Comparison of ENCODE assay signal across 8 mouse cellular contexts in genomic region chr17:57012245-57012795, GRCm38 (mm10). TPM values are rescaled to one million over a fixed set of nuclear protein-coding genes. Genes with fewer than 3 reads are reported as not detected.
DNase-seq lines count a peak whose midpoint lies in the region; ATAC-seq and TF ChIP-seq lines count a peak whose summit lies in the region.
"Had no signal": no experiment of that assay in that cellular context is flagged by ENCODE, and none has a peak within 500 bp of the region (broad histone marks: within the 10 kb centered on the region; RNA-seq: fewer than 3 reads in every experiment).

No protein-coding gene starts in this region.

- peaks cover 24% of the 10 kb centered on the region for H3K36me3 ChIP-seq in embryonic facial prominence, embryonic 13.5 days
- H3K36me3 ChIP-seq in intestine, embryonic 15.5 days, result peaks cover 8% of the 10 kb centered on the region; the same call in 1 of the 2 replicates
- peaks cover 10% of the 10 kb centered on the region for H3K36me3 ChIP-seq in neural tube, embryonic 12.5 days

- H3K27me3 ChIP-seq in embryonic facial prominence, embryonic 13.5 days, result no peaks in the 10 kb centered on the region
- no peaks in the 10 kb centered on the region for H3K27me3 ChIP-seq in intestine, embryonic 15.5 days (replicated peaks)
- H3K27me3 ChIP-seq in neural tube, embryonic 12.5 days (replicated peaks), result no peaks in the 10 kb centered on the region

- H3K9ac ChIP-seq in embryonic facial prominence, embryonic 13.5 days, result peak overlapping the region; percentile 83
- no peak overlapping the region; the same call in 1 of the 2 replicates for H3K9ac ChIP-seq in intestine, embryonic 15.5 days
- 0 out of 2 replicates have a peak overlapping the region, but pooled peaks have one; percentile 69 for H3K9ac ChIP-seq in neural tube, embryonic 12.5 days

- no peaks in the 10 kb centered on the region for H3K4me1 ChIP-seq in lung, adult 2 months (ENCODE audit: control insufficient read depth, insufficient read depth, low read length)
- H3K4me1 ChIP-seq in embryonic facial prominence, embryonic 13.5 days, result peaks cover 19% of the 10 kb centered on the region
- 0 out of 2 replicates have a peak, but pooled peaks cover 11% of the 10 kb centered on the region for H3K4me1 ChIP-seq in intestine, embryonic 15.5 days (replicated peaks)
- peaks cover 17% of the 10 kb centered on the region for H3K4me1 ChIP-seq in neural tube, embryonic 12.5 days

- H3K4me2 ChIP-seq in embryonic facial prominence, embryonic 13.5 days, result peak overlapping the region; percentile 85
- H3K4me2 ChIP-seq in intestine, embryonic 15.5 days (replicated peaks), result peak overlapping the region; percentile 80
- peak overlapping the region; percentile 81 for H3K4me2 ChIP-seq in neural tube, embryonic 12.5 days (replicated peaks)

- no peaks in the 10 kb centered on the region for H3K9me3 ChIP-seq in embryonic facial prominence, embryonic 13.5 days
- H3K9me3 ChIP-seq in intestine, embryonic 15.5 days, result no peaks in the 10 kb centered on the region
- H3K9me3 ChIP-seq in neural tube, embryonic 12.5 days, result no peaks in the 10 kb centered on the region

- H3K27ac ChIP-seq in embryonic facial prominence, embryonic 13.5 days, result peak overlapping the region; percentile 98
- H3K27ac ChIP-seq in intestine, embryonic 15.5 days, result peak overlapping the region; percentile 85
- no peak overlapping the region for H3K27ac ChIP-seq in neural tube, embryonic 12.5 days

- TF ChIP-seq POLR2A in lung, adult 2 months (IDR thresholded peaks at IDR 0.05; ENCODE audit: borderline replicate concordance, extremely low read depth, low read depth, low read length), result 0 out of 2 replicates have a peak, but pooled peaks have one; percentile 6

- no peak for TF ChIP-seq CTCF in lung, adult 2 months (IDR thresholded peaks at IDR 0.05; ENCODE audit: insufficient read depth, low read length)

- 63% methylated on average over 13 of the region's 13 CpGs for WGBS in lung, adult 2 months
- 74% methylated on average over 13 of the region's 13 CpGs for WGBS in embryonic facial prominence, embryonic 13.5 days
- 69% methylated on average over 13 of the region's 13 CpGs for WGBS in intestine, embryonic 15.5 days
- 70% methylated on average over 13 of the region's 13 CpGs for WGBS in neural tube, embryonic 12.5 days

- ATAC-seq in embryonic facial prominence, embryonic 13.5 days (ENCODE audit: insufficient number of reproducible peaks, insufficient read depth, low FRiP score, low TSS enrichment, low read depth), result no peak
- ATAC-seq in intestine, embryonic 15.5 days, result no peak
- peak; percentile 0; the same call in 1 of the 2 replicates for ATAC-seq in neural tube, embryonic 12.5 days (ENCODE audit: low FRiP score, low read depth)
- ATAC-seq in inflammation-experienced regulatory T-cells, adult 6 months, result no peak

- no peak for DNase-seq in lung, adult 2 months
- no peak for DNase-seq in lung, postnatal 14 days
- DNase-seq in thymus, postnatal 0 days (ENCODE audit: low spot score), result no peak

- no peak overlapping the region for H3K4me3 ChIP-seq in lung, adult 2 months (replicated peaks; ENCODE audit: extremely low read depth, low read depth, low read length)
- peak overlapping the region; percentile 77 for H3K4me3 ChIP-seq in embryonic facial prominence, embryonic 13.5 days
- peak overlapping the region; percentile 65 for H3K4me3 ChIP-seq in intestine, embryonic 15.5 days (replicated peaks)
- peak overlapping the region; percentile 63 for H3K4me3 ChIP-seq in neural tube, embryonic 12.5 days

RNA-seq across cellular contexts. Expression of gene Gm17949, which starts 1.1 kb away (rescaled TPM):
- 0.13 and 0.16 TPM in 2 replicates for polyA plus RNA-seq in lung, adult 2 months (2012; rRNA removed)
- polyA plus RNA-seq in embryonic facial prominence, embryonic 13.5 days (2015; fragmentation: Nextera tagmentation; extraction: Ambion mirVana), result 0.24 and 0.59 TPM in 2 replicates
- 0.24 and 0.42 TPM in 2 replicates for polyA plus RNA-seq in intestine, embryonic 15.5 days (2015; fragmentation: Nextera tagmentation; extraction: Ambion mirVana)
- 0.28 and 0.33 TPM in 2 replicates for polyA plus RNA-seq in neural tube, embryonic 12.5 days (2016; fragmentation: Nextera tagmentation; extraction: Ambion mirVana)
- 1 to 10 TPM in 1 of 3 experiments, under 1 TPM in 2; 0.51 to 1.7 (median 0.67) TPM for polyA plus RNA-seq in inflammation-experienced regulatory T-cells, adult 6 months (2017; shearing (Covaris generic))
- 0.42 and 0.53 TPM in 2 replicates for polyA plus RNA-seq in thymus, postnatal 0 days (2015; fragmentation: Nextera tagmentation; extraction: Ambion mirVana)
- polyA plus RNA-seq: liver, adult 2 months had no signal

RNA-seq across cellular contexts. Expression of gene Gtf2f1, which starts 1.2 kb away (rescaled TPM):
- 22.3 and 23.4 TPM in 2 replicates for polyA plus RNA-seq in lung, adult 2 months (2012; rRNA removed)
- polyA plus RNA-seq in embryonic facial prominence, embryonic 13.5 days (2015; fragmentation: Nextera tagmentation; extraction: Ambion mirVana), result 65.5 and 71.3 TPM in 2 replicates
- 60.0 and 61.8 TPM in 2 replicates for polyA plus RNA-seq in intestine, embryonic 15.5 days (2015; fragmentation: Nextera tagmentation; extraction: Ambion mirVana)
- 71.2 and 76.7 TPM in 2 replicates for polyA plus RNA-seq in neural tube, embryonic 12.5 days (2016; fragmentation: Nextera tagmentation; extraction: Ambion mirVana)
- 10 to 100 TPM; 66.8 to 86.1 (median 78.3) TPM for polyA plus RNA-seq in inflammation-experienced regulatory T-cells, adult 6 months (2017; shearing (Covaris generic))
- 76.1 and 81.7 TPM in 2 replicates for polyA plus RNA-seq in thymus, postnatal 0 days (2015; fragmentation: Nextera tagmentation; extraction: Ambion mirVana)

RNA-seq across cellular contexts. Expression of gene Pspn, which starts 12.5 kb away (rescaled TPM):
- not detected in 2 replicates for polyA plus RNA-seq in lung, adult 2 months (2012; rRNA removed)
- polyA plus RNA-seq in embryonic facial prominence, embryonic 13.5 days (2015; fragmentation: Nextera tagmentation; extraction: Ambion mirVana), result 0.87 TPM in 1 of 2 replicates, not detected in the other
- 0.45 TPM in 1 of 2 replicates, not detected in the other for polyA plus RNA-seq in intestine, embryonic 15.5 days (2015; fragmentation: Nextera tagmentation; extraction: Ambion mirVana)
- not detected in 2 replicates for polyA plus RNA-seq in neural tube, embryonic 12.5 days (2016; fragmentation: Nextera tagmentation; extraction: Ambion mirVana)
- 1 to 10 TPM in 1 of 3 experiments, under 1 TPM in 1, not detected in 1; 0.82 to 1.5 TPM for polyA plus RNA-seq in inflammation-experienced regulatory T-cells, adult 6 months (2017; shearing (Covaris generic))
- polyA plus RNA-seq in thymus, postnatal 0 days (2015; fragmentation: Nextera tagmentation; extraction: Ambion mirVana), result 0.55 TPM in 1 of 2 replicates, not detected in the other
- polyA plus RNA-seq: liver, adult 2 months had no signal

RNA-seq across cellular contexts. Expression of gene Alkbh7, which starts 15.2 kb away (rescaled TPM):
- 24.1 and 26.0 TPM in 2 replicates for polyA plus RNA-seq in lung, adult 2 months (2012; rRNA removed)
- polyA plus RNA-seq in embryonic facial prominence, embryonic 13.5 days (2015; fragmentation: Nextera tagmentation; extraction: Ambion mirVana), result 36.2 and 42.0 TPM in 2 replicates
- 41.1 and 42.4 TPM in 2 replicates for polyA plus RNA-seq in intestine, embryonic 15.5 days (2015; fragmentation: Nextera tagmentation; extraction: Ambion mirVana)
- polyA plus RNA-seq in neural tube, embryonic 12.5 days (2016; fragmentation: Nextera tagmentation; extraction: Ambion mirVana), result 38.0 and 38.2 TPM in 2 replicates
- polyA plus RNA-seq in inflammation-experienced regulatory T-cells, adult 6 months (2017; shearing (Covaris generic)), result 10 to 100 TPM; 20.3 to 29.1 (median 22.2) TPM
- 35.0 and 35.6 TPM in 2 replicates for polyA plus RNA-seq in thymus, postnatal 0 days (2015; fragmentation: Nextera tagmentation; extraction: Ambion mirVana)

RNA-seq across cellular contexts. Expression of gene Khsrp, which starts 19.0 kb away (rescaled TPM):
- 75.8 and 80.7 TPM in 2 replicates for polyA plus RNA-seq in lung, adult 2 months (2012; rRNA removed)
- 45.7 and 49.8 TPM in 2 replicates for polyA plus RNA-seq in embryonic facial prominence, embryonic 13.5 days (2015; fragmentation: Nextera tagmentation; extraction: Ambion mirVana)
- 37.5 and 38.9 TPM in 2 replicates for polyA plus RNA-seq in intestine, embryonic 15.5 days (2015; fragmentation: Nextera tagmentation; extraction: Ambion mirVana)
- polyA plus RNA-seq in neural tube, embryonic 12.5 days (2016; fragmentation: Nextera tagmentation; extraction: Ambion mirVana), result 53.1 and 55.8 TPM in 2 replicates
- polyA plus RNA-seq in inflammation-experienced regulatory T-cells, adult 6 months (2017; shearing (Covaris generic)), result 10 to 100 TPM; 17.4 to 36.4 (median 31.4) TPM
- polyA plus RNA-seq in thymus, postnatal 0 days (2015; fragmentation: Nextera tagmentation; extraction: Ambion mirVana), result 37.5 and 42.3 TPM in 2 replicates
